Mouse (Mus musculus): ENCODE results near the gene Gbp3. TPM values are rescaled to one million over a fixed set of nuclear protein-coding genes. Genes with fewer than 3 reads are reported as not detected.

Gene Gbp3
- polyA plus RNA-seq, 1 experiment: 0.11 TPM

DNA sequence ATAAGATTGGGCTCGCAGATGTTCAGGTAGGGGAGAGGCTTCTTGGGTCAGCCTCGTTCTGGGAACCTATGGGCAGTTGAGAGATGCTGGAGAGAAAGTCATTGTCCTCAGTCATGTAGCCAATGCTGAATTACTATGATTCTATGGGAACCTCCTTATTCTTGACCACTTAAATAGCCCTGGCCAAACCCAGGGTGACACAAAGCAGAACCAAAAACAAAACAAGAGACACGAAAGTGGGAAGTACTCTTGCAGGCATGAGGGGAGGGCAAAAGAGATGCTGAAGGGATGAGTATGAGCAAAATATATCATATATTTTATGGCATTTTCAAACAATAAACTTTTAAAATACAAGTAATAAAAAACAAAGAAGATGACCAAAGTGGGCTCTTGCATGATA is 17.3 kb downstream of the Gbp3 start:
- Histone ChIP-seq H3K79me2 (ENCODE audit: control insufficient read depth, insufficient read depth) (no peaks in the 10 kb centered on the region), H3K27me3 (ENCODE audit: control insufficient read depth, insufficient read depth, insufficient read length) (no peaks in the 10 kb centered on the region), H3K4me3 (no peak overlapping the region), H3ac (ENCODE audit: control insufficient read depth, insufficient read length) (no peak overlapping the region), H3K4me2 (ENCODE audit: low read depth) (no peak overlapping the region), H3K36me3 (ENCODE audit: control insufficient read depth, insufficient read depth) (no peaks in the 10 kb centered on the region)
- TF ChIP-seq POLR2AphosphoS2 (IDR thresholded peaks at IDR 0.05; ENCODE audit: insufficient read length, low read depth) (no peak), TCF12 (IDR thresholded peaks at IDR 0.05; ENCODE audit: insufficient read depth, poor library complexity, severe bottlenecking) (no peak), MYOG (IDR thresholded peaks at IDR 0.05; ENCODE audit: control insufficient read depth in 1 of 3, insufficient read depth in 1 of 3, insufficient read length in 2 of 3, low read depth in 2 of 3) (no peak), CEBPB (IDR thresholded peaks at IDR 0.05; ENCODE audit: insufficient read depth, poor library complexity, severe bottlenecking) (no peak), SRF (IDR thresholded peaks at IDR 0.05; ENCODE audit: control insufficient read depth, insufficient read length, low read depth) (no peak), E2F4 (IDR thresholded peaks at IDR 0.05; ENCODE audit: insufficient read depth) (no peak), MYOD1 (IDR thresholded peaks at IDR 0.05; ENCODE audit: control insufficient read depth in 1 of 3, insufficient read length in 2 of 3, low read depth in 2 of 3) (no peak), USF1 (IDR thresholded peaks at IDR 0.05; ENCODE audit: low read depth) (no peak), POLR2A (IDR thresholded peaks at IDR 0.05; ENCODE audit: insufficient read length, low read depth) (no peak), TCF3 (IDR thresholded peaks at IDR 0.05; ENCODE audit: insufficient read length, low read depth) (no peak), MAX (IDR thresholded peaks at IDR 0.05; ENCODE audit: low read depth) (no peak), REST (IDR thresholded peaks at IDR 0.05; ENCODE audit: insufficient read depth, insufficient read length) (no peak)

- Histone ChIP-seq H3K4me2 (ENCODE audit: low read depth) (no peak overlapping the region), H3K79me2 (ENCODE audit: control insufficient read depth, insufficient read depth) (no peaks in the 10 kb centered on the region), H3K36me3 (ENCODE audit: control insufficient read depth, insufficient read depth) (no peaks in the 10 kb centered on the region), H3K4me3 (no peak overlapping the region), H3K27me3 (ENCODE audit: control insufficient read depth, insufficient read depth, insufficient read length) (no peaks in the 10 kb centered on the region), H3ac (ENCODE audit: control insufficient read depth, insufficient read length) (no peak overlapping the region)
- TF ChIP-seq E2F4 (IDR thresholded peaks at IDR 0.05; ENCODE audit: insufficient read depth) (no peak), POLR2AphosphoS2 (IDR thresholded peaks at IDR 0.05; ENCODE audit: insufficient read length, low read depth) (no peak), REST (IDR thresholded peaks at IDR 0.05; ENCODE audit: insufficient read depth, insufficient read length) (no peak), POLR2A (IDR thresholded peaks at IDR 0.05; ENCODE audit: insufficient read length, low read depth) (no peak), CEBPB (IDR thresholded peaks at IDR 0.05; ENCODE audit: insufficient read depth, poor library complexity, severe bottlenecking) (no peak), MAX (IDR thresholded peaks at IDR 0.05; ENCODE audit: low read depth) (no peak), SRF (IDR thresholded peaks at IDR 0.05; ENCODE audit: control insufficient read depth, insufficient read length, low read depth) (no peak), TCF12 (IDR thresholded peaks at IDR 0.05; ENCODE audit: insufficient read depth, poor library complexity, severe bottlenecking) (no peak), TCF3 (IDR thresholded peaks at IDR 0.05; ENCODE audit: insufficient read length, low read depth) (no peak), MYOG (IDR thresholded peaks at IDR 0.05; ENCODE audit: control insufficient read depth in 1 of 3, insufficient read depth in 1 of 3, insufficient read length in 2 of 3, low read depth in 2 of 3) (no peak), MYOD1 (IDR thresholded peaks at IDR 0.05; ENCODE audit: control insufficient read depth in 1 of 3, insufficient read length in 2 of 3, low read depth in 2 of 3) (no peak), USF1 (IDR thresholded peaks at IDR 0.05; ENCODE audit: low read depth) (no peak)
These were observed 18.5 kb downstream of the Gbp3 start for GRCm38 (mm10) chr3:142578342-142578741.

DNA sequence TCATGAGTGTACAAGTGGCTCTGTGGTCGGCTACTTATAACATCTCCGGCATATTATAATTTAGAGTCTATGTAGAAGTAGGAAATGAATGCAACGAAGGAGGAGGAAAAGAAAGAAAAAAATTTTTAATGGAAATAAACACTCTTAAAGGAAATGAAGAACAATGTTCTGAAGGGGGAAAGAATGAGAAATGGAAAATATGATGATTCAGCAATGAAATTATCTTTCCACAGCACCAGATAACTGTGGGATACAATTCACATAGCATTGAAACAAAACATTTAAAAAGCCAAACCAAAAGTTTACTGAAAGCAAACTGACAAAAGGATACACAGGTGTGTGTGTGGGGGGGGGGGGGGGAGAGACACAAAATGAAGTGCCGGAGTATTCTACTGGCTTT is 23.2 kb downstream of the Gbp3 start:
- no peaks in the 10 kb centered on the region for H3K79me2 ChIP-seq (ENCODE audit: control insufficient read depth, insufficient read depth)
- no peaks in the 10 kb centered on the region for H3K36me3 ChIP-seq (ENCODE audit: control insufficient read depth, insufficient read depth)
- no peak overlapping the region for H3K4me3 ChIP-seq
- TF ChIP-seq POLR2A (IDR thresholded peaks at IDR 0.05; ENCODE audit: insufficient read length, low read depth) (no peak), MYOG (IDR thresholded peaks at IDR 0.05; ENCODE audit: control insufficient read depth in 1 of 3, insufficient read depth in 1 of 3, insufficient read length in 2 of 3, low read depth in 2 of 3) (no peak), USF1 (IDR thresholded peaks at IDR 0.05; ENCODE audit: low read depth) (no peak), MYOD1 (IDR thresholded peaks at IDR 0.05; ENCODE audit: control insufficient read depth in 1 of 3, insufficient read length in 2 of 3, low read depth in 2 of 3) (no peak), REST (IDR thresholded peaks at IDR 0.05; ENCODE audit: insufficient read depth, insufficient read length) (no peak), TCF12 (IDR thresholded peaks at IDR 0.05; ENCODE audit: insufficient read depth, poor library complexity, severe bottlenecking) (no peak), POLR2AphosphoS2 (IDR thresholded peaks at IDR 0.05; ENCODE audit: insufficient read length, low read depth) (no peak), TCF3 (IDR thresholded peaks at IDR 0.05; ENCODE audit: insufficient read length, low read depth) (no peak), CEBPB (IDR thresholded peaks at IDR 0.05; ENCODE audit: insufficient read depth, poor library complexity, severe bottlenecking) (no peak), MAX (IDR thresholded peaks at IDR 0.05; ENCODE audit: low read depth) (no peak), E2F4 (IDR thresholded peaks at IDR 0.05; ENCODE audit: insufficient read depth) (no peak), SRF (IDR thresholded peaks at IDR 0.05; ENCODE audit: control insufficient read depth, insufficient read length, low read depth) (no peak)
- no peaks in the 10 kb centered on the region for H3K27me3 ChIP-seq (ENCODE audit: control insufficient read depth, insufficient read depth, insufficient read length)
- no peak overlapping the region for H3ac ChIP-seq (ENCODE audit: control insufficient read depth, insufficient read length)
- H3K4me2 ChIP-seq (ENCODE audit: low read depth): no peak overlapping the region

- H3K79me2 ChIP-seq (ENCODE audit: control insufficient read depth, insufficient read depth): no peaks in the 10 kb centered on the region
- TF ChIP-seq POLR2A (IDR thresholded peaks at IDR 0.05; ENCODE audit: insufficient read length, low read depth): no peak
- TF ChIP-seq MYOD1 (IDR thresholded peaks at IDR 0.05; ENCODE audit: control insufficient read depth in 1 of 3, insufficient read length in 2 of 3, low read depth in 2 of 3): no peak
- TF ChIP-seq TCF3 (IDR thresholded peaks at IDR 0.05; ENCODE audit: insufficient read length, low read depth): no peak
- TF ChIP-seq USF1 (IDR thresholded peaks at IDR 0.05; ENCODE audit: low read depth): no peak
- no peak for TF ChIP-seq MAX (IDR thresholded peaks at IDR 0.05; ENCODE audit: low read depth)
- no peak for TF ChIP-seq MYOG (IDR thresholded peaks at IDR 0.05; ENCODE audit: control insufficient read depth in 1 of 3, insufficient read depth in 1 of 3, insufficient read length in 2 of 3, low read depth in 2 of 3)
- TF ChIP-seq CEBPB (IDR thresholded peaks at IDR 0.05; ENCODE audit: insufficient read depth, poor library complexity, severe bottlenecking): no peak
- no peak for TF ChIP-seq TCF12 (IDR thresholded peaks at IDR 0.05; ENCODE audit: insufficient read depth, poor library complexity, severe bottlenecking)
- no peak for TF ChIP-seq SRF (IDR thresholded peaks at IDR 0.05; ENCODE audit: control insufficient read depth, insufficient read length, low read depth)
- no peak for TF ChIP-seq POLR2AphosphoS2 (IDR thresholded peaks at IDR 0.05; ENCODE audit: insufficient read length, low read depth)
- TF ChIP-seq REST (IDR thresholded peaks at IDR 0.05; ENCODE audit: insufficient read depth, insufficient read length): no peak
- H3K4me3 ChIP-seq: no peak overlapping the region
- H3K4me2 ChIP-seq (ENCODE audit: low read depth): no peak overlapping the region
- no peak overlapping the region for H3ac ChIP-seq (ENCODE audit: control insufficient read depth, insufficient read length)
- H3K27me3 ChIP-seq (ENCODE audit: control insufficient read depth, insufficient read depth, insufficient read length): no peaks in the 10 kb centered on the region
- no peaks in the 10 kb centered on the region for H3K36me3 ChIP-seq (ENCODE audit: control insufficient read depth, insufficient read depth)
These were observed 27.6 kb downstream of the Gbp3 start for GRCm38 (mm10) chr3:142587386-142587785.
